Mouse (Mus musculus) forebrain, embryonic 13.5 days (tissue): ENCODE data around the gene Cdkal1. TPM values are rescaled to one million over a fixed set of nuclear protein-coding genes. Genes with fewer than 3 reads are reported as not detected.

Source experiments
- ATAC-seq: fragments of 200-750 bp; cut with Nextera tagmentation; 2 replicates; pipeline ENCODE4 v1.8.0; 2017
- H3K27ac ChIP-seq: fragments of 300-500 bp; sonication (generic); 2 replicates; pipeline ENCODE4 v1.5.1; 2015; ENCODE audit warnings: inconsistent platforms, mild to moderate bottlenecking, moderate library complexity
- H3K27me3 ChIP-seq: fragments of 300-500 bp; sonication (generic); 2 replicates; pipeline ENCODE4 v1.6.1; 2015; ENCODE audit warnings: mild to moderate bottlenecking, inconsistent platforms
- H3K36me3 ChIP-seq: fragments of 300-500 bp; sonication (generic); 2 replicates; pipeline ENCODE4 v1.6.1; 2015; ENCODE audit warnings: mild to moderate bottlenecking, inconsistent platforms; ENCODE audit not compliant: poor library complexity, severe bottlenecking
- H3K4me1 ChIP-seq: fragments of 300-500 bp; sonication (generic); 2 replicates; pipeline ENCODE4 v1.6.1; 2015; ENCODE audit warnings: inconsistent platforms
- H3K4me2 ChIP-seq: fragments of 300-500 bp; sonication (generic); 2 replicates; pipeline ENCODE4 v1.6.1; 2015; ENCODE audit warnings: inconsistent platforms, mild to moderate bottlenecking, moderate library complexity
- H3K4me3 ChIP-seq: fragments of 300-500 bp; sonication (generic); 2 replicates; pipeline ENCODE4 v1.5.1; 2015; ENCODE audit warnings: mild to moderate bottlenecking, inconsistent platforms
- H3K9ac ChIP-seq: fragments of 300-500 bp; sonication (generic); 2 replicates; pipeline ENCODE4 v1.6.1; 2015; ENCODE audit warnings: mild to moderate bottlenecking, inconsistent platforms
- H3K9me3 ChIP-seq: fragments of 300-500 bp; sonication (generic); replicated peaks from 2 replicates; pipeline ENCODE4 v1.6.1; 2016; ENCODE audit warnings: inconsistent platforms
- WGBS: fragments of 180-500 bp; shearing (Covaris S2); methylation state at CpG from one replicate; pipeline ENCODE4 v1.1.7; 2015; 5-methylcytosine and 5-hydroxymethylcytosine counted together
- polyA plus RNA-seq: library from polyadenylated mRNA; unstranded; fragments of >200 nt; fragmentation: Nextera tagmentation; extraction: Ambion mirVana; gene quantifications from 2 replicates; pipeline ENCODE4 v1.2.1, GENCODE M21; 2015

Cdkal1 gene
- polyA plus RNA-seq, 1 experiment from 2014 or later: 29.5 TPM

- WGBS: 96% methylated on average over 3 of the region's 3 CpGs
- H3K4me1 ChIP-seq: peaks cover 24% of the 10 kb centered on the region
- H3K9ac ChIP-seq: no peak overlapping the region
- no peak overlapping the region for H3K27ac ChIP-seq
- no peak for ATAC-seq
- no peaks in the 10 kb centered on the region for H3K9me3 ChIP-seq
- H3K36me3 ChIP-seq: no peaks in the 10 kb centered on the region
- H3K4me2 ChIP-seq: no peak overlapping the region
- no peaks in the 10 kb centered on the region for H3K27me3 ChIP-seq
- no peak overlapping the region for H3K4me3 ChIP-seq
Measured at GRCm38 (mm10) chr13:29808383-29808782, 47.1 kb downstream of the Cdkal1 start.

GRCm38 (mm10) chr13:29807930-29808329, 47.5 kb downstream of the Cdkal1 start:
- 97% methylated on average over 3 of the region's 3 CpGs for WGBS
- Histone ChIP-seq H3K36me3 (no peaks in the 10 kb centered on the region), H3K4me2 (no peak overlapping the region), H3K9me3 (no peaks in the 10 kb centered on the region), H3K4me3 (no peak overlapping the region), H3K9ac (no peak overlapping the region), H3K27ac (no peak overlapping the region), H3K27me3 (no peaks in the 10 kb centered on the region), H3K4me1 (peaks cover 25% of the 10 kb centered on the region)
- ATAC-seq: no peak

GRCm38 (mm10) chr13:29806871-29807270, 48.6 kb downstream of the Cdkal1 start:
- Histone ChIP-seq H3K27ac (no peak overlapping the region), H3K4me2 (no peak overlapping the region), H3K4me3 (no peak overlapping the region), H3K9ac (no peak overlapping the region), H3K4me1 (peaks cover 25% of the 10 kb centered on the region), H3K27me3 (no peaks in the 10 kb centered on the region), H3K9me3 (no peaks in the 10 kb centered on the region), H3K36me3 (no peaks in the 10 kb centered on the region)
- 34% methylated on average over 4 of the region's 4 CpGs for WGBS
- no peak for ATAC-seq

GRCm38 (mm10) chr13:29805296-29805695, 50.2 kb downstream of the Cdkal1 start:
- H3K4me2 ChIP-seq: no peak overlapping the region
- no peak for ATAC-seq
- H3K9me3 ChIP-seq: no peaks in the 10 kb centered on the region
- 87% methylated on average over 1 of the region's 1 CpGs for WGBS
- H3K36me3 ChIP-seq: no peaks in the 10 kb centered on the region
- H3K9ac ChIP-seq: no peak overlapping the region
- no peaks in the 10 kb centered on the region for H3K27me3 ChIP-seq
- peaks cover 17% of the 10 kb centered on the region for H3K4me1 ChIP-seq
- H3K27ac ChIP-seq: no peak overlapping the region
- no peak overlapping the region for H3K4me3 ChIP-seq

- WGBS: 80% methylated on average over 6 of the region's 6 CpGs
- H3K9me3 ChIP-seq: no peaks in the 10 kb centered on the region
- no peak overlapping the region for H3K4me2 ChIP-seq
- no peak for ATAC-seq
- no peaks in the 10 kb centered on the region for H3K27me3 ChIP-seq
- H3K36me3 ChIP-seq: no peaks in the 10 kb centered on the region
- H3K4me1 ChIP-seq: peaks cover 21% of the 10 kb centered on the region
- H3K27ac ChIP-seq: no peak overlapping the region
- no peak overlapping the region for H3K9ac ChIP-seq
- no peak overlapping the region for H3K4me3 ChIP-seq
Measured at GRCm38 (mm10) chr13:29804034-29804433, 51.4 kb downstream of the Cdkal1 start.

GRCm38 (mm10) chr13:29802699-29803098, 52.8 kb downstream of the Cdkal1 start:
- Histone ChIP-seq H3K4me3 (no peak overlapping the region), H3K36me3 (no peaks in the 10 kb centered on the region), H3K9ac (no peak overlapping the region), H3K9me3 (no peaks in the 10 kb centered on the region), H3K4me1 (peaks cover 21% of the 10 kb centered on the region), H3K27ac (peak overlapping the region; percentile 36; the same call in 1 of the 2 replicates), H3K4me2 (no peak overlapping the region), H3K27me3 (no peaks in the 10 kb centered on the region)
- ATAC-seq: 0 out of 2 replicates have a peak, but pooled peaks have one; percentile 42

GRCm38 (mm10) chr13:29800078-29800477, 55.4 kb downstream of the Cdkal1 start:
- no peaks in the 10 kb centered on the region for H3K27me3 ChIP-seq
- H3K9me3 ChIP-seq: no peaks in the 10 kb centered on the region
- H3K36me3 ChIP-seq: no peaks in the 10 kb centered on the region
- H3K27ac ChIP-seq: 0 out of 2 replicates have a peak overlapping the region, but pooled peaks have one; percentile 4
- H3K4me1 ChIP-seq: peaks cover 14% of the 10 kb centered on the region
- H3K4me2 ChIP-seq: no peak overlapping the region
- no peak overlapping the region for H3K4me3 ChIP-seq
- no peak overlapping the region for H3K9ac ChIP-seq
- WGBS: 92% methylated on average over 6 of the region's 6 CpGs
- peak; percentile 41; the same call in 1 of the 2 replicates for ATAC-seq

- Histone ChIP-seq H3K27ac (no peak overlapping the region), H3K4me3 (no peak overlapping the region), H3K36me3 (no peaks in the 10 kb centered on the region), H3K9me3 (0 out of 2 replicates have a peak, but pooled peaks cover 5% of the 10 kb centered on the region), H3K27me3 (no peaks in the 10 kb centered on the region), H3K4me1 (no peaks in the 10 kb centered on the region), H3K9ac (no peak overlapping the region), H3K4me2 (no peak overlapping the region)
- ATAC-seq: no peak
- WGBS: 62% methylated on average over 4 of the region's 4 CpGs
Measured at GRCm38 (mm10) chr13:29792112-29792511, 63.4 kb downstream of the Cdkal1 start.

GRCm38 (mm10) chr13:29791439-29791838, 64.0 kb downstream of the Cdkal1 start:
- Histone ChIP-seq H3K9me3 (0 out of 2 replicates have a peak, but pooled peaks cover 5% of the 10 kb centered on the region), H3K4me3 (no peak overlapping the region), H3K27ac (0 out of 2 replicates have a peak overlapping the region, but pooled peaks have one; percentile 12), H3K9ac (no peak overlapping the region), H3K27me3 (no peaks in the 10 kb centered on the region), H3K4me1 (no peaks in the 10 kb centered on the region), H3K36me3 (no peaks in the 10 kb centered on the region), H3K4me2 (no peak overlapping the region)
- no peak for ATAC-seq
- WGBS: 81% methylated on average over 6 of the region's 6 CpGs

- H3K9me3 ChIP-seq: 0 out of 2 replicates have a peak, but pooled peaks cover 5% of the 10 kb centered on the region
- no peak overlapping the region for H3K4me3 ChIP-seq
- H3K36me3 ChIP-seq: no peaks in the 10 kb centered on the region
- WGBS: 92% methylated on average over 3 of the region's 3 CpGs
- H3K27me3 ChIP-seq: no peaks in the 10 kb centered on the region
- H3K4me2 ChIP-seq: no peak overlapping the region
- no peak overlapping the region for H3K9ac ChIP-seq
- H3K27ac ChIP-seq: no peak overlapping the region
- no peaks in the 10 kb centered on the region for H3K4me1 ChIP-seq
- no peak for ATAC-seq
Measured at GRCm38 (mm10) chr13:29786984-29787383, 68.5 kb downstream of the Cdkal1 start.

GRCm38 (mm10) chr13:29784894-29785293, 70.6 kb downstream of the Cdkal1 start:
- ATAC-seq: no peak
- H3K27me3 ChIP-seq: no peaks in the 10 kb centered on the region
- WGBS: 98% methylated on average over 4 of the region's 4 CpGs

GRCm38 (mm10) chr13:29781332-29781731, 74.1 kb downstream of the Cdkal1 start:
- no peak overlapping the region for H3K4me3 ChIP-seq
- 88% methylated on average over 4 of the region's 4 CpGs for WGBS
- H3K9ac ChIP-seq: no peak overlapping the region
- no peak for ATAC-seq
- H3K36me3 ChIP-seq: no peaks in the 10 kb centered on the region
- no peaks in the 10 kb centered on the region for H3K9me3 ChIP-seq
- peaks cover 11% of the 10 kb centered on the region for H3K4me1 ChIP-seq
- no peak overlapping the region for H3K4me2 ChIP-seq
- no peaks in the 10 kb centered on the region for H3K27me3 ChIP-seq
- no peak overlapping the region for H3K27ac ChIP-seq

More at GRCm38 (mm10) chr13:29784894-29785293, 70.6 kb downstream of the Cdkal1 start:
- Histone ChIP-seq H3K36me3 (no peaks in the 10 kb centered on the region), H3K4me3 (no peak overlapping the region), H3K4me2 (no peak overlapping the region), H3K9me3 (0 out of 2 replicates have a peak, but pooled peaks cover 5% of the 10 kb centered on the region), H3K9ac (no peak overlapping the region), H3K27ac (no peak overlapping the region), H3K4me1 (peaks cover 11% of the 10 kb centered on the region)

- Histone ChIP-seq H3K4me1 (peaks cover 11% of the 10 kb centered on the region), H3K4me3 (no peak overlapping the region), H3K36me3 (no peaks in the 10 kb centered on the region), H3K9ac (no peak overlapping the region), H3K27ac (no peak overlapping the region), H3K9me3 (no peaks in the 10 kb centered on the region), H3K4me2 (no peak overlapping the region), H3K27me3 (no peaks in the 10 kb centered on the region)
- no peak for ATAC-seq
- 53% methylated on average over 6 of the region's 6 CpGs for WGBS
Measured at GRCm38 (mm10) chr13:29780713-29781112, 74.8 kb downstream of the Cdkal1 start.
